Mouse (Mus musculus): Measurements from ENCODE around the gene Guca1b.

DNA sequence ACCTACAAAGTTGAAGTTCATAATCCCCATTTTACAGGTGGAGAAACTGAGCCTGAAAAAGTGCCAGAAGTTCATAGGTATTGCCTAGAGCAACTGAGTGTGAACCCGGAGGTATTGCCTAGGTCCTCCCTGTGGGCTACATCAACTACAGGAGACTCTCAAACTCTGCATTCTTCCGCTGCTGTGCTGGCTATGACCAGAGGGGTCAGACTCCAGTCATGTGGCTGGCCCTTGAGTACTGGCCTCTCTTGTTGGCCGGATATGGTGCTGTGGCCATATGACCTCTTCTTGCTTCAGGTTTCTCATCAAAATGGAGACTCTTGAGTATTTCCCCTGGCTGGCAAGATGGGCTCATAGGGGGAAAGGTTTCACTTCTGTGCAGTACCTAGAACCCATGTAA lies 57.1 kb downstream of the Guca1b start:
- TF ChIP-seq CTCF (IDR thresholded peaks at IDR 0.05; ENCODE audit: control insufficient read depth, insufficient read depth, insufficient read length) (no peak), MYOD1 (IDR thresholded peaks at IDR 0.05; ENCODE audit: control insufficient read depth, insufficient read length, low read depth) (no peak), FOSL1 (IDR thresholded peaks at IDR 0.05; ENCODE audit: insufficient read depth, low read length, poor library complexity, severe bottlenecking) (no peak), USF1 (IDR thresholded peaks at IDR 0.05; ENCODE audit: low read depth) (no peak)

Data from C2C12 (cell line).